Mouse (Mus musculus): Measurements from ENCODE around the gene Glce. TPM values are rescaled to one million over a fixed set of nuclear protein-coding genes. Genes with fewer than 3 reads are reported as not detected.

Glce gene
- polyA plus RNA-seq (2014; fragmentation: Nextera tagmentation; extraction: Ambion mirVana), result 19.4 and 22.4 TPM in 2 replicates

DNA sequence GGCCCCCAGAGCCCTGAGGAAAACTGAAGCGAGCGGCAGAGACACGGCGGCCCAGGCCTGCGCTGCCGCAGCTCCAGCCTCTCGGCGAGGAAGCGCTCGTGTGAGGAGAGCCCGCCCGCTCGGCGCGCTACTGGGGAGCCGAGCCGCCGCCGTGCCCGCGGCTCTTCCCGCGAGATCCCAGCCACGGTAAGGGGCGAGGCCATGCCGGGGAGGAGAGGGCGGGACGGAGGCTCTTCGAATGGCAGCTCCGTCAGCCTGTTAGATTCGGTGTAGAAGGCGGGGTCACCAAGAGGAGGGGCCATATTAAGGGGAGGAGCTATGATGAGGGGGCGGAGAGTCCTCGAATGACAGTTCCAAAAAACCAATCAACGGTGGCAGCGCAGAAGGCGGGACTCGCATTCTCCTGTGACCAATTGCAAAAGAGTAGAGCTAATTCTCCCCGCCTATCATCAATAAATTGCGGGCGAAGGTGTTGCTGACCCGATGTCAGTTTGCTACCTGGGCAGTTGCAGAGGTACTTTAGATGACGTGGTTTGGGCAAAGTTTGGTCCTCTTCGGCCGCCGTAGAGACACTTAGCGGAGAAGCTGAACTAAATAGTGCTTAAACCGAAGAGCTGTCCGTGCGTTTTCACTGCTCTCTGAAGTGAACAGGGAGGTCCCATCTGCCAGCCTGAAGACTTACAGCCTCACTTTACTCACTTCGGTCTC lies at the start of gene Glce:
Gene Glce (minus strand): TSS at position 148 of the 708 bp plus-strand sequence.
- ATAC-seq (ENCODE audit: low FRiP score), result peak; percentile 99
- H3K4me2 ChIP-seq, result peak within 1 kb of the TSS; percentile 97
- under 1% methylated on average over 51 of the region's 51 CpGs for WGBS
- no peaks in the 10 kb centered on the region for H3K36me3 ChIP-seq (ENCODE audit: control insufficient read depth, insufficient read depth, low read length)
- H3K27ac ChIP-seq (ENCODE audit: low read depth, low read length), result peak within 1 kb of the TSS; percentile 80
- H3K27me3 ChIP-seq (ENCODE audit: control insufficient read depth, insufficient read depth, low read length), result no peaks in the 10 kb centered on the region
- H3K9ac ChIP-seq (ENCODE audit: low read length), result peak within 1 kb of the TSS; percentile 82
- peaks cover 5% of the 10 kb centered on the region; the same call in 1 of the 2 replicates for H3K4me1 ChIP-seq (ENCODE audit: control insufficient read depth, insufficient read depth, low read length)
- peak; percentile 99 for DNase-seq (ENCODE audit: low spot score, missing footprints)
- H3K9me3 ChIP-seq (ENCODE audit: control insufficient read depth, low read length), result no peaks in the 10 kb centered on the region
- H3K4me3 ChIP-seq (ENCODE audit: low read depth, low read length), result peak within 1 kb of the TSS; percentile 78

DNA sequence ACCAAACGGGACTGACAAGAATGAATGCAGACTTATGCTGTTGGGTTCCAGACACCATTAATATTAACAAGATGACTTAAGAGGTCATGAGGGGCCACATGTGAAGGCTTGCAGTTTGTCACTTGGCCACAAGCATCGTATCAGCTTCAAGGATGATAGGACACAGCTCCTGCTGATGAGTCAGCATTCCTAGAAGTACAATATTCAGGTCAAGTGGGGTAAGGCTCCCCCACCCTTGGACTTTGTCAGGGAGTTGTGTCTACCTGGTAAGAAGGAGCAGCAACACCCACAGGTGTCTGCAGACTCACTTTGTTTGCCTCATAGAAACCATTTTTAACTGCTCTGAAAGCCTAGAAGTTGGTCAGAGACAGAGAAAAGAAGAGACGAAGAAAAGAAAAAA lies 49.8 kb upstream of the Glce start:
- Histone ChIP-seq H3K36me3 (ENCODE audit: control insufficient read depth, insufficient read depth, low read length) (no peaks in the 10 kb centered on the region), H3K4me3 (ENCODE audit: low read depth, low read length) (no peak overlapping the region), H3K27ac (ENCODE audit: low read depth, low read length) (no peak overlapping the region), H3K27me3 (ENCODE audit: control insufficient read depth, insufficient read depth, low read length) (no peaks in the 10 kb centered on the region), H3K4me1 (ENCODE audit: control insufficient read depth, insufficient read depth, low read length) (no peaks in the 10 kb centered on the region), H3K9me3 (ENCODE audit: control insufficient read depth, low read length) (no peaks in the 10 kb centered on the region), H3K9ac (ENCODE audit: low read length) (no peak overlapping the region), H3K4me2 (no peak overlapping the region)
- DNase-seq (ENCODE audit: low spot score, missing footprints) (no peak), ATAC-seq (ENCODE audit: low FRiP score) (no peak)
- WGBS, result 76% methylated on average over 3 of the region's 3 CpGs

DNA sequence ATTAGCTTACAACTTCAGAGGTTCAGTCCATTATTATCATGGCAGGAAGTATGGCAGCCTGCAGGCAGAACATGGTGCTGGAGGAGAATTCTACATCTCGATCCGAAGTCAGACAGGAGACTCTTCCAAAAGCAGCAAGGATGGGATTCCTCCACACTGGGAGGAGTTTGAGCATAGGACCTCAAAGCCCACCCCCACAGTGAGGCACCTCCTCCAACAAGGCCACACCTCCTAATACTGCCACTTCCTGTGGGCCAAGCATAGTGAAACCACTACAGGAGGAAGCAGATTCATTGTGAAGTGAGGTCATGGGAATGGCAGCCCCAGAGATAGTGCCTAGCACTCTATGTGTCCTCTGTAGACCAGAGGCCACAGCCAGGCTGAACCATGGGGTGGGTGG lies 48.5 kb upstream of the Glce start:
- no peak for ATAC-seq (ENCODE audit: low FRiP score)
- Histone ChIP-seq H3K4me2 (no peak overlapping the region), H3K9ac (ENCODE audit: low read length) (no peak overlapping the region), H3K27me3 (ENCODE audit: control insufficient read depth, insufficient read depth, low read length) (no peaks in the 10 kb centered on the region), H3K27ac (ENCODE audit: low read depth, low read length) (no peak overlapping the region), H3K4me3 (ENCODE audit: low read depth, low read length) (no peak overlapping the region), H3K9me3 (ENCODE audit: control insufficient read depth, low read length) (no peaks in the 10 kb centered on the region), H3K36me3 (ENCODE audit: control insufficient read depth, insufficient read depth, low read length) (no peaks in the 10 kb centered on the region), H3K4me1 (ENCODE audit: control insufficient read depth, insufficient read depth, low read length) (0 out of 2 replicates have a peak, but pooled peaks cover 6% of the 10 kb centered on the region)
- DNase-seq (ENCODE audit: low spot score, missing footprints), result no peak
- WGBS, result 92% methylated on average over 2 of the region's 2 CpGs

DNA sequence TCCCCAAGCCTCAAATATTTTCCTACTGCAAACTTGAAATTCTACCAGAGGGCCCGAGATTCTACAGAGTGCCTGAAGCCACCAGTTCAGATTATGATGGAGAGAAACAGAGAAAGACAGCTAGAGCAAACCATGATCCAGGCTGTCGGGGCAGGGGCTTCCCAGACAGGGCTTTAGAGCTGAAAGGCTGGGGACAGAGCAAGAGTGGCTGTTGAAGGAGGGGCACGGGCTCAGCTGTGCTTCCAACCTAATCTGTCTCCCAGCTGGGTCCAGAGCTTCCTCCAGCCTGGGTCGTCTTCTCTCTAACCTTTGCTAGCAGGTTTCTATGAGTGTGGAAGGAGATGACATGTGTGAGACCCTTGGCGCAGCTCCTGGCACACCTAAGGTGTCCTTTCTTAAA lies 44.2 kb upstream of the Glce start:
- no peak for ATAC-seq (ENCODE audit: low FRiP score)
- no peaks in the 10 kb centered on the region for H3K27me3 ChIP-seq (ENCODE audit: control insufficient read depth, insufficient read depth, low read length)
- 0 out of 2 replicates have a peak, but pooled peaks cover 6% of the 10 kb centered on the region for H3K4me1 ChIP-seq (ENCODE audit: control insufficient read depth, insufficient read depth, low read length)

DNA sequence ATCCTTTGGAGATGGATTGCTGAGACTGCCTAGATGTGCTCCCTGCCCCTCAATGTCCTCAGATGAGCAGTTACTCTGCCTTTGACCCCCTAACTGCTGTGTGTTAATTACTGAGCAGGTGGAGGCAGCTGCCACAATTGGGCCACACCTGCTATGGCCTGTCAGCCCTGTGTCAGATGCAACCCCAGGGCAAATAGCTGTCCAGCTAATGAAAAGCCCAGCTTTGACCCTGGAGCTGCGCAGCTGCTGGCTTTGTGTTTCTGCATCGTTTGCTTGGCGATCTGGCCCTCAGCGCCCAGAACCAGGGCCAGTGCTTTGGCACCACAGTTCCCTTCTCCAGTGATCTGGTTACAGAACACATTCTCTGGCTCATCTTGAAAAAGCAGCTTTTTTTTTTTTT lies 43.7 kb upstream of the Glce start:
- no peaks in the 10 kb centered on the region for H3K36me3 ChIP-seq (ENCODE audit: control insufficient read depth, insufficient read depth, low read length)

More for the DNA sequence above, 44.2 kb upstream of the Glce start:
- H3K9ac ChIP-seq (ENCODE audit: low read length), result no peak overlapping the region
- peak; percentile 86 for DNase-seq (ENCODE audit: low spot score, missing footprints)
- H3K4me2 ChIP-seq, result no peak overlapping the region
- H3K36me3 ChIP-seq (ENCODE audit: control insufficient read depth, insufficient read depth, low read length), result no peaks in the 10 kb centered on the region
- H3K9me3 ChIP-seq (ENCODE audit: control insufficient read depth, low read length), result no peaks in the 10 kb centered on the region
- H3K27ac ChIP-seq (ENCODE audit: low read depth, low read length), result peak overlapping the region; percentile 58; the same call in 1 of the 2 replicates
- H3K4me3 ChIP-seq (ENCODE audit: low read depth, low read length), result no peak overlapping the region
- 55% methylated on average over 5 of the region's 5 CpGs for WGBS

DNA sequence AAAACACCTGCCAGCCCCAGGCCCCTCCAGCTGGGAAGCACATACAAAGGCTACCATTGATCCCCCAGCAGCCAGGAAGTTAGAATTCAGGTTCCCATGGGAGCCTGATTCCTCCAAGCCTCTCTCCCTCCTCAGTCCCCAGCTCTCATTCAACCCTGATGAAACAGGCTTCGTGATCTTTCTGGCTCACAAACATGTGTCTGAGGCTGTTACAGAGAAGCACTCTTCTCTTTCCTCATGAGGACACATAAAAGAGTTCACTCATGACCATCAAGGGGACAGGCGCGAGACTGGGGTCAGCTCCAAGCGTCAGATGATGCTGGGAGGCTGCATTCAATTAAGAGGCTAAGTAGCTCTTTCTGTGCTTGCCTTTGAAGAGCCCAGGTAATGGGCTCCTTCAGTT lies 40.4 kb upstream of the Glce start:
- DNase-seq (ENCODE audit: low spot score, missing footprints), result no peak
- 0 out of 2 replicates have a peak, but pooled peaks cover 6% of the 10 kb centered on the region for H3K4me1 ChIP-seq (ENCODE audit: control insufficient read depth, insufficient read depth, low read length)
- H3K27me3 ChIP-seq (ENCODE audit: control insufficient read depth, insufficient read depth, low read length), result no peaks in the 10 kb centered on the region
- ATAC-seq (ENCODE audit: low FRiP score), result no peak
- H3K36me3 ChIP-seq (ENCODE audit: control insufficient read depth, insufficient read depth, low read length), result no peaks in the 10 kb centered on the region
- H3K27ac ChIP-seq (ENCODE audit: low read depth, low read length), result no peak overlapping the region
- no peaks in the 10 kb centered on the region for H3K9me3 ChIP-seq (ENCODE audit: control insufficient read depth, low read length)
- no peak overlapping the region for H3K4me3 ChIP-seq (ENCODE audit: low read depth, low read length)
- no peak overlapping the region for H3K9ac ChIP-seq (ENCODE audit: low read length)
- H3K4me2 ChIP-seq, result no peak overlapping the region
- WGBS, result 57% methylated on average over 4 of the region's 4 CpGs

More for the DNA sequence above, 43.7 kb upstream of the Glce start:
- Histone ChIP-seq H3K9ac (ENCODE audit: low read length) (no peak overlapping the region), H3K9me3 (ENCODE audit: control insufficient read depth, low read length) (no peaks in the 10 kb centered on the region), H3K4me1 (ENCODE audit: control insufficient read depth, insufficient read depth, low read length) (0 out of 2 replicates have a peak, but pooled peaks cover 6% of the 10 kb centered on the region), H3K4me3 (ENCODE audit: low read depth, low read length) (no peak overlapping the region), H3K4me2 (no peak overlapping the region), H3K27ac (ENCODE audit: low read depth, low read length) (peak overlapping the region; percentile 58; the same call in 1 of the 2 replicates), H3K27me3 (ENCODE audit: control insufficient read depth, insufficient read depth, low read length) (no peaks in the 10 kb centered on the region)
- no peak for DNase-seq (ENCODE audit: low spot score, missing footprints)
- 0 out of 2 replicates have a peak, but pooled peaks have one; percentile 27 for ATAC-seq (ENCODE audit: low FRiP score)
- 54% methylated on average over 4 of the region's 4 CpGs for WGBS

DNA sequence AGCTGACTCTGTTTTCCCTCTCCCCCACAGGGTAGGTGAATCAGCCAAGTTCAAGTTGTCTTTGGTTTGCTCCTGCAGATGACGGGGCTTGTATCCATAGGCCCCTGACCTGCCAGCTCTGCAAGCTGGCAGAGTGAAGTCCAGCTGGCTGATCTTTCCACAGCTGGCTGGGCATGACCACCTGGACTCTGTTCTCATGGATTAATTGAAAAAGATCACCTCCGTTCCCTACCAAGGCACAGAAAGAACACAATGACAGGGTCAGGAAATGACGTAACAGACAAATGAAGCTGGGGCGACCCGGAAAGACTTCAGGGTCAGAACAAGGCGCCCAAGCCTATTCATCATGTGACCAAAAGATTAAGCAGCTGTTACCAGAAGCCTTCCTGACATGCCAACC lies 38.3 kb upstream of the Glce start:
- Histone ChIP-seq H3K4me3 (ENCODE audit: low read depth, low read length) (no peak overlapping the region), H3K9ac (ENCODE audit: low read length) (no peak overlapping the region), H3K27ac (ENCODE audit: low read depth, low read length) (no peak overlapping the region), H3K36me3 (ENCODE audit: control insufficient read depth, insufficient read depth, low read length) (no peaks in the 10 kb centered on the region), H3K27me3 (ENCODE audit: control insufficient read depth, insufficient read depth, low read length) (no peaks in the 10 kb centered on the region), H3K4me2 (no peak overlapping the region), H3K9me3 (ENCODE audit: control insufficient read depth, low read length) (no peaks in the 10 kb centered on the region), H3K4me1 (ENCODE audit: control insufficient read depth, insufficient read depth, low read length) (no peaks in the 10 kb centered on the region)
- ATAC-seq (ENCODE audit: low FRiP score) (no peak), DNase-seq (ENCODE audit: low spot score, missing footprints) (no peak)
- 80% methylated on average over 6 of the region's 6 CpGs for WGBS

DNA sequence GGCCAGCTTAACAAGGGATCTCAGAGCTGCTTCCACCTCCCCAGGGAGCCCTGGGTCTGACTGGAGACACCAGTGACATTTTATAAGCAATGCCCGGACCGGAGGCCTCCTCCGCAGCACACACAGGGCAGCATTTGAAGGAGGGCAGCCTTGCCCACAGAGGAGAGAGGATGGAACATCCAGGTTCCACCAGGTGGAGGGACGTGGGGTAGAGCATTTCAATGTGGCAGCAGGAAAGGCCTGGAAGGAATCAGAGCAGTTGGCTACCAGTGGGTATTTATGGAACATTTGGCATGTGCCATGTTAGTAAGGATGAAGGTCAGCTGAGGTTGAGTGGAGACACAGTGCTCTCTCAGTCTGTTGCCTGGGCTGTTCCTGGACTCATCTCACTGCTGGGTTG lies 36.3 kb upstream of the Glce start:
- no peak for DNase-seq (ENCODE audit: low spot score, missing footprints)
- 87% methylated on average over 4 of the region's 4 CpGs for WGBS
- Histone ChIP-seq H3K27me3 (ENCODE audit: control insufficient read depth, insufficient read depth, low read length) (no peaks in the 10 kb centered on the region), H3K4me3 (ENCODE audit: low read depth, low read length) (no peak overlapping the region), H3K4me2 (no peak overlapping the region), H3K27ac (ENCODE audit: low read depth, low read length) (no peak overlapping the region), H3K36me3 (ENCODE audit: control insufficient read depth, insufficient read depth, low read length) (no peaks in the 10 kb centered on the region), H3K9me3 (ENCODE audit: control insufficient read depth, low read length) (no peaks in the 10 kb centered on the region), H3K9ac (ENCODE audit: low read length) (no peak overlapping the region), H3K4me1 (ENCODE audit: control insufficient read depth, insufficient read depth, low read length) (no peaks in the 10 kb centered on the region)
- ATAC-seq (ENCODE audit: low FRiP score), result no peak

DNA sequence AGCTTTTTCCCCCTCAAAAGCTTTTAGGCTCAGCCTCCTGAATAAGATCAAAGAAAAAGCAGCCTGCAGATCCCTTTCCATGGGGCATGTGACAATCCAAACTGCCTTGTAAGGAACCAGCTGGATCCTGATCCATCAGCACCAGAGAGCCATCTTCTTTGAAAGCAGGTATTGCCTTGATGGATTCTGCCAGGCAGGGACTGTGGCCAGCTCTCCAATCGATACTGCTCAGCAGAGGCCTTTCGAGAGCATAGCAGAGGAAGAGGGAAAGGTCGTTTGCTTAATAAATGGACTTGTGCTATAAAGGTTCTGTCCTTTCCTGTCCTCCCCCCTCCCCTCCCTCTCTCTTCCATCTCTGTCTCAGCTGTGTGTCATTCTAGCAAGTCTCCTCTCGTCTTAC lies 33.4 kb upstream of the Glce start:
- Histone ChIP-seq H3K4me1 (ENCODE audit: control insufficient read depth, insufficient read depth, low read length) (no peaks in the 10 kb centered on the region), H3K9ac (ENCODE audit: low read length) (no peak overlapping the region), H3K36me3 (ENCODE audit: control insufficient read depth, insufficient read depth, low read length) (no peaks in the 10 kb centered on the region), H3K9me3 (ENCODE audit: control insufficient read depth, low read length) (no peaks in the 10 kb centered on the region), H3K27me3 (ENCODE audit: control insufficient read depth, insufficient read depth, low read length) (no peaks in the 10 kb centered on the region), H3K4me3 (ENCODE audit: low read depth, low read length) (no peak overlapping the region), H3K4me2 (no peak overlapping the region), H3K27ac (ENCODE audit: low read depth, low read length) (no peak overlapping the region)
- WGBS, result 67% methylated on average over 4 of the region's 4 CpGs
- DNase-seq (ENCODE audit: low spot score, missing footprints), result no peak
- no peak for ATAC-seq (ENCODE audit: low FRiP score)
